Mouse (Mus musculus) kidney, postnatal 25 days (tissue): ENCODE measurements around the gene Gm14180.
"Not testable (repeated sequence)": the region's sequence is repeated elsewhere in the genome, so short reads cannot be mapped to it uniquely, and the experiment has no call there.

Experiments used
- DNase-seq, 2 experiments: peaks; one replicate each; pipeline ENCODE4 v3.0.0; 2021; ENCODE audit warnings: mixed read lengths in 2 of 2

The Gm14180 gene

DNA sequence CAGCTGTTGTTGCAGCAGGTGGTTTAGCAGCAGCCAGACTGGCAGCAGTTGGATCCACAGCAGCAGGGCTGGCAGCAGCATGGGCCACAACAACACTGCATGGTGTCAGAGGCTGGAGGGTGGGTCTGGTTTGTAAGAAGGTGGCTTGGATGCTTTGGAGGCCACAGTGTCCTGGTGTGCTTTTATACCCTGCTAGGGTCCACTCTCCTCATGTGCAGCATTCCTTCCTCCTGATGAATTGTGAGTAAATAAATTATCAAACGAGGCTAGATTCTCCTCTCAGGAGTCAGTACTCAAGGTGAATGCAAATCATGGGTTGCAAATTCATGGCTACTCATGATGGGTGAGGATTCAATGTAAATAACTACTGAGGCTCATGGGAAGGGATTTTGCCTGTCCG, at the start of gene Gm14180:
Gm14180 (minus strand) TSS at position 101 of the 400 bp plus-strand sequence.
- no peak for DNase-seq

DNA sequence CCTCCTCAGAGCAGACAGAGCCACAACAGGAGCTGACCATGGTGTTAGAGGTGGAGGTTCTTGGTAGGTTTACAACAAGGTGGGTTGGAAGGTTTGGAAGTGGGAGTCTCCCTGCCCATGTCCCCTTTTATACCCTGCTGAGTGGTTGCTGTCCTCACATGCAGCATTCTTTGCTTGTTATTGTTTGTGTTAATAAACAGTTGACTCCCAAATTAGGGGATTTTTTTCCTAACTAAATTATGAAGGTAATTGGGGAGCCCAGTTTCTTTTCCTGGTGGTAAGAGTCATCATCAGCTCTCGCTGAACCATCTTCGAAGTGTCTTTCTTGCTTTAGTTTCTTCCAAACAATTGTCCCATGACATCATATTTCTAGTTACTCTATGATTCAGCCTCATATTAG, 46.5 kb upstream of the Gm14180 start, which contains the start of gene Krtap4-8:
Krtap4-8 (minus strand) TSS at position 101 of the 400 bp plus-strand sequence.
- no peak for DNase-seq

DNA sequence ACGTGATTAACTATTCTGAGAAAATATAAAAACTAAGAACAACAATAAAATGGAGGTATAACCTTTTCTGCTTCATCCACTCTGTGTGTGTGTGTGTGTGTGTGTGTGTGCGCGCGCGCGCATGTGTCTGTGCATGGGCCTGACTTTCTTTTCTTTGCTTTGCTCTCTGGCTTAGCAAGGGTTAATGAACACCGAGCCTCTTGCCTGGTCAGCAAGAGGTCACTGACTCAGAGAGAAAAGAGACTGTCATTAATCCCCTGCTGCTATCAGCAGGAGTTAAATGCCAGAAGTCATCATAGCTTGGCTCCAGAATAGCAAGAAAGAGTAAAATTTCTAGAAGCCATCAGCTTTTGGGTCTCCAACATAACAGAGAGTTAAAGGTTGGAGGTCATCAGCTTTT, 44.3 kb upstream of the Gm14180 start:
- no peak for DNase-seq

DNA sequence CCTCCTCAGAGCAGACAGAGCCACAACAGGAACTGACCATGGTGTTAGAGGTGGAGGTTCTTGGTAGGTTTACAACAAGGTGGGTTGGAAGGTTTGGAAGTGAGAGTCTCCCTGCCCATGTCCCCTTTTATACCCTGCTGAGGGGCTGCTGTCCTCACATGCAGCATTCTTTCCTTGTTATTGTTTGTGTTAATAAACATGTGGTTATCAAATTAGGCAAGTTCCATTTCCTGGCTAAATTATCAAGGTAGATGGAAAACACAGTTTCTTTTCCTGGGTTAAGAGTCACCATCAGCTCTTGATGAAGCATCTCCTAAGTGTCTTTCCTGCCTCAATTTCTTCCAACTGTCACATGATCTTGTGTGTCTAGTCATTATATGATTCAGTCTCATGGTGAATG, 38.7 kb upstream of the Gm14180 start, which contains the start of gene Gm11595:
Gm11595 (minus strand) TSS at position 101 of the 400 bp plus-strand sequence.
- DNase-seq = not testable (repeated sequence)

DNA sequence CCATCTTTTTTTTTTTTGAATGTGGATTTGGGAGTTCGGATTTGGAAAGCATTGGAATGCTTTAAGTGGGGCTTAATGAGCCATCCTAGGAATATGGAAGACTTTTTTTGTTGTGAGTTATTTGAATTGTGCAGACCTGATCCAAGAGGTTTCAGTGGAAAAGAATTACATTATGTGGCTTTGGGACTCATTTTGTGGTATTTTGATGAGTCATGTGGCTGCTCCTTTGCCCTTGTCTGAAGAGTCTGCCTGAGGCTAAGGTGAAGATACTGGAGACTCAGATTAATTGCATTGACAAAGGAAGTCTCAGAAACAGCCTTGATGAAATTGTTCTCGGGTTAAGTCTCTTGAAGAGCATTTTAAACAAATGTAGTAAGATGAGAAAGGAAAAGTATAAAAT, 34.3 kb upstream of the Gm14180 start:
- no peak for DNase-seq

DNA sequence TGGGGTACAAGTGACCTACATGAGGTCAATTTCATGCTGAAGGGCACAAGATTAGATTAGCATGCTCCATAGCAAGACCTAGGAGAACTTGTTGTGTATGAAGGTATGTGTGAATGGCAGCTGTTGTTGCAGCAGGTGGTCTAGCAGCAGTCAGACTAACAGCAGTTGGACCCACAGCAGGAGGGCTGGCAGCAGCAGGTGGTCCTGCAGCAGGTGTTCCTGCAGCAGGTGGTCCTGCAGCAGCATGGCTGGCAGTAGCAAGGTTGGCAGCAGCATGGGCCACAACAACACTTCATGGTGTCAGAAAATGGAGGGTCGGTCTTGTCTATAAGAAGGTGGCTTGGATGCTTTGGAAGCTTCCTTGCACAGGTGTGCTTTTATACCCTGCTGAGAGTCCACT, 24.8 kb upstream of the Gm14180 start:
- DNase-seq = no peak

DNA sequence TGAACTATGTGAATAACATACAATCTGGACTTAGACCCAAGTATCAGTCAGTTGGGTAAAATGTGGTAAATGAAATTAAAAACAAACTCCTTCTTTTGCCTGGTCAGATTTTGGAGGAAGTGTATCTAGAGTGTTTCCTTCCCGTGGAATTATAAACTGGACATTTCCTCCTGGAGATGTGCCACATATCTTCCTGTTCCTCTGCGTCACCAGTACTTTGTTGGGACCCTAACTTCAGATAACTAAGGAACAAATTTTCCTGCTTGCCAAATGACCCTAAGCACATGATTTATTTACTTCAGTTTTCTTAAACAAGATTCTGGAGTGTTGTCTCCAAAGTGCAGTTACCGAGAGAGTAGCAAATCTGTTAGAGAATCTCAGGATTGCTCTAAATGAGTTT, 9.9 kb upstream of the Gm14180 start:
- DNase-seq = no peak

DNA sequence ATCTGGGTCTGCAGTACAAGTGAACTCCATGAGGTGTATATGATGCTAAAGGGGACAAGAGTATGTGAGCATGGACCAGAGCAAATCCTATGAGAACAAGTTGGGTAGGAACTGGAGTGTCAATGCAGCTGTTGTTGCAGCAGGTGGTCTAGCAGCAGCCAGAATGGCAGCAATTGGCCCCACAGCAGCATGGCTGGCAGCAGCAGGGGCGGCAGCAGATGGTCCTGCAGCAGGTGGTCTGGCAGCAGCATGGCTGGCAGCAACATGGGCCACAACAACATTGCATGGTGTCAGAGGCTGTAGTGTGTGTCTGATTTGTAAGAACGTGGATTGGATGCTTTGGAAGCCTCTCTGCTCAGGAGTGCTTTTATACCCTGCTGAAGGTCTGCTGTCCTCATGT, 10.0 kb downstream of the Gm14180 start:
- no peak for DNase-seq

DNA sequence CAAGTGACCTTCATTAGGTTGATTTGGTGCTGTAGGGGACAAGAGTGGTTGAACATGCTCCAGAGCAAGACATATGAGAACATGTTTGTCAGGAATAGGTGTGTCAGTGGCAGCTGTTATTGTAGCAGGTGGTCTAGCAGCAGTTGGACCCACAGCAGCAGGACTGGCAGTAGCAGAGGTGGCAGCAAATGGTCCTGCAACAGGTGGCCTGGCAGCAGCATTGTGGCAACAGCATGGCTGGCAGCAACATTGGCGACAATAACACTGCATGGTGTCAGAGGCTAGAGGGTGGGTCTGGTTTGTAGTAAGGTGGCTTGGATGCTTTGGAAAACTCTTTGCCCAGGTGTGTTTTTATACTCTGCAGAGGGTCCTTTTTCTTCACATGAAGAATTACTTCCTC, 15.3 kb downstream of the Gm14180 start:
- no peak for DNase-seq

DNA sequence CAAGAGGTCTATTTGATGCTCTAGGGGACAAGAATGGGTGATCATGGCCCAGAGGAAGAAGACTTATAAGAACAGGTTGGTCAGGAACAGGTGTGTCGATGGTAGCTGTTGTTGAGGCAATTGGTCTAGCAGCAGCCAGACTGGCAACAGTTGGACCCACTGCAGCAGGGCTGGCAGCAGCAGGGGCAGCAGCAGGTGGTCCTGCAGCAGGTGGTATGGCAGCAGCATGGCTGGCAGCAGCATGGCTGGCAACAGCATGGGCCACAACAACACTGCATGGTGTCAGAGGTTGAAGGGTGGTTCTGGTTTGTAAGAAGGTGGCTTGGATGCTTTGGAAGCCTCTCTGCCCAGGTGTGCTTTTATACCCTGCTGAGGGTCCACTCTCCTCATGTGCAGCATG, 43.6 kb downstream of the Gm14180 start, which contains the start of gene Gm14190:
Gm14190 (minus strand) TSS at position 278 of the 400 bp plus-strand sequence.
- no peak for DNase-seq

DNA sequence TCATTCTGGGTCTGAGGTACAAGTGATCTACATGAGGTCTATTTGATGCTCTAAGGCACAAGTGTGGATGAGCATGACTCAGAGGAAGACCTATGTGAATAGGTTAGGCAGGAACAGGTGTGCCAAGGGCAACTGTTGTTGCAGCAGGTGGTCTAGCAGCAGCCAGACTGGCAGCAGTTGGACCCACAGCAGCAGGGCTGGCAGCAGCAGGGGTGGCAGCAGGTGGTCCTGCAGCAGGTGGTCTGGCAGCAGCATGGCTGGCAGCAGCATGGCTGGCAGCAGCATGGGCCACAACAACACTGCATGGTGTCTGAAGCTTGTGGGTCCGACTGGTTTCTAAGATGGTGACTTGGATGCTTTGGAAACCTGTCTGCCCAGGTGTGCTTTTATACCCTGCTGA, 48.9 kb downstream of the Gm14180 start:
- not testable (repeated sequence) for DNase-seq
